Mouse (Mus musculus): ENCODE data around the gene Ddx1. TPM values are rescaled to one million over a fixed set of nuclear protein-coding genes. Genes with fewer than 3 reads are reported as not detected.
A peak's percentile ranks its signal among the peaks of the same experiment; 100 is the strongest.

Ddx1 gene
- polyA plus RNA-seq, 1 experiment from 2014 or later, result 97.4 TPM

GRCm38 (mm10) chr12:13218101-13218514 lies 30.9 kb downstream of the Ddx1 start:
- no peak overlapping the region for H3K9ac ChIP-seq
- WGBS, result 58% methylated on average over 8 of the region's 8 CpGs
- no peaks in the 10 kb centered on the region for H3K9me3 ChIP-seq (replicated peaks)
- ATAC-seq (ENCODE audit: insufficient number of reproducible peaks, low FRiP score), result no peak
- H3K36me3 ChIP-seq, result peaks cover 30% of the 10 kb centered on the region
- H3K27me3 ChIP-seq (replicated peaks), result no peaks in the 10 kb centered on the region
- H3K4me3 ChIP-seq, result no peak overlapping the region
- H3K4me1 ChIP-seq (replicated peaks), result peaks cover 26% of the 10 kb centered on the region
- no peak overlapping the region for H3K27ac ChIP-seq (ENCODE audit: poor library complexity, severe bottlenecking)
- H3K4me2 ChIP-seq, result no peak overlapping the region

- H3K4me1 ChIP-seq (replicated peaks), result peaks cover 27% of the 10 kb centered on the region
- no peak for ATAC-seq (ENCODE audit: insufficient number of reproducible peaks, low FRiP score)
- no peaks in the 10 kb centered on the region for H3K27me3 ChIP-seq (replicated peaks)
- no peaks in the 10 kb centered on the region for H3K9me3 ChIP-seq (replicated peaks)
- peaks cover 27% of the 10 kb centered on the region for H3K36me3 ChIP-seq
- H3K9ac ChIP-seq, result no peak overlapping the region
- 51% methylated on average over 3 of the region's 3 CpGs for WGBS
- H3K27ac ChIP-seq (ENCODE audit: poor library complexity, severe bottlenecking), result 0 out of 2 replicates have a peak overlapping the region, but pooled peaks have one; percentile 7
- H3K4me2 ChIP-seq, result no peak overlapping the region
- no peak overlapping the region for H3K4me3 ChIP-seq
Measured at GRCm38 (mm10) chr12:13217568-13217967, 31.4 kb downstream of the Ddx1 start.

- ATAC-seq (ENCODE audit: insufficient number of reproducible peaks, low FRiP score), result no peak
- H3K36me3 ChIP-seq, result peaks cover 27% of the 10 kb centered on the region
- 42% methylated on average over 5 of the region's 5 CpGs for WGBS
- peaks cover 35% of the 10 kb centered on the region for H3K4me1 ChIP-seq (replicated peaks)
- H3K9me3 ChIP-seq (replicated peaks), result no peaks in the 10 kb centered on the region
- H3K4me3 ChIP-seq, result no peak overlapping the region
- 0 out of 2 replicates have a peak overlapping the region, but pooled peaks have one; percentile 7 for H3K27ac ChIP-seq (ENCODE audit: poor library complexity, severe bottlenecking)
- no peak overlapping the region for H3K4me2 ChIP-seq
- no peak overlapping the region for H3K9ac ChIP-seq
- no peaks in the 10 kb centered on the region for H3K27me3 ChIP-seq (replicated peaks)
Measured at GRCm38 (mm10) chr12:13216501-13217103, 32.4 kb downstream of the Ddx1 start.

DNA sequence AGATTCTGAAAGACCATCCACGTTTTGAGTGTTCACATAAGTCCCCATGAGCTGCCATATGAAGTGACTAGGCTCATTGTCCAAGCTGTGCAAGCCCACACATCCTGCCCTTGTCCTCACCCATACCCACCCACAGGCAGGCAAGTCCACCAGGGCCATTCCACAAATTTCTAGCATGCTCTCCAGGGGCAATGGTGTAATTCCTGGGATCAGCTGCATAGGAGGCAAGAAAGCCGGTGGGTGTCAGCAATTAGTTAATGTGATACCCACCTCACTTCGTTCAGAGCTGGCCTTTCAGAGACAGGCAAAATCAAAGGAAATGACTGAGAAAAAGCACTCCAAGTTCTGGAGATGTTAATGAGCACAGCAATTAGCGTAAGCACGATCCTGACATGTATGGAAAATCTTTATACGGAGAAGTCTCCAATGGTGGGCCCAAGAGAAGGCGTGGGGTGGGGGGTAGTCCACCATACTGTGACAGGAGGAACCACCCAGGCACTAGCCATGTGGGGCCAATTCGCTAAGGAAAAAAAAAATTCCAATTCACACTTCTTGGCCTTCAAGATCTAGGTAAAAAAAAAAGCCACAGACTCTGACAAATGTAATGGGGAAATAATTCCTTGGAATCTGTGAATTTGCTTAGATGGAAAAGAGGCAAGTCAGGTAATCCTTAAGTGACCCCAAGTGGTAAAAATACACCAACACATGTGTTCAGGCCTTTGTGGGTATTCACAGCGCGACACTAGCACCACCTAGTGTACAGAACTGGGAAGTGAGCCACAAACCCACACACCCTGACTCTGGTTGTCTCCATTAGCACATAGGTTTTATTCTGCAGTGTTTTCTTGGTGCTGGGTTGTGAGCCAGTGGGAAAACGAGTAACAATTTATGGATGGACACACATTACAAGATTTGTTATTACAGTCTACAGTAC lies 34.4 kb downstream of the Ddx1 start:
- Histone ChIP-seq H3K36me3 (peaks cover 18% of the 10 kb centered on the region), H3K27ac (ENCODE audit: poor library complexity, severe bottlenecking) (no peak overlapping the region), H3K27me3 (replicated peaks) (no peaks in the 10 kb centered on the region), H3K4me3 (no peak overlapping the region), H3K9ac (no peak overlapping the region), H3K9me3 (replicated peaks) (no peaks in the 10 kb centered on the region), H3K4me1 (replicated peaks) (peaks cover 38% of the 10 kb centered on the region), H3K4me2 (no peak overlapping the region)
- WGBS, result 35% methylated on average over 11 of the region's 11 CpGs
- peak; percentile 70 for ATAC-seq (ENCODE audit: insufficient number of reproducible peaks, low FRiP score)

DNA sequence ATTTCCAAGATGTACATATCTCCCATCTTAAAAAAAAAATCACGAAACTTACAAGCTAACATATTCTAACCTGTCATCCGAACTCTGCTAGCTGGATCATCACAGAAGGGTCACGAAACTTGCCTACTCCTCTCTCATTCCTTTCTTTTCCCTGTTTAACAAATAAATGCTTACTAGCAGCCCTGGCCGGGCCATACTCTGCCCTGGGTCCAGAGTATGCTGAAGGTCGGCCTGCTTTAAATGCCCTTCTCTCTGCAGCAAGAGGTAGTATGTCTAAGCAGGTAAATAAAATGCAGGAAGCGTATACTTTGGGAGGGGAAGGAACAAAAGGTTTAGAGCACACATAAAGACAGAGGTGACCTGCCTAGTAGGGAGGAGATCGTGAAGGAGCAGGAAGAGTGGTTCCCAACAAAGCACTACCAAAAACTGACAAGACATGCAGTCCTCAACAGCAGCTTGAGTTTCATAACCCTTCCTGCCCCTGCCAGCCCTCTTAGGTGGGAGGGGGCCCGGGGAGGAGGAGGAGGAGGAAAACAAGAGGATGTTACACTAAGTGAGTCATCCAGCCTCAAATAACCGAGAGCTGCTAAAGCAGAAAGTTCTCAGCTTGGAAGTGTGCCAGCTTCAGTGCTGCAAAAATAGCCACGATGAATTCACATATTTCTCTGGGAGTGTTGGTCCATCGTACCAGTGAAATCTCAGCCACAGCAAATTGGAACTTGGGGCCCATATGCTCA lies 37.1 kb downstream of the Ddx1 start:
- Histone ChIP-seq H3K4me2 (no peak overlapping the region), H3K9ac (no peak overlapping the region), H3K36me3 (no peaks in the 10 kb centered on the region), H3K4me1 (replicated peaks) (peaks cover 28% of the 10 kb centered on the region), H3K4me3 (no peak overlapping the region), H3K9me3 (replicated peaks) (no peaks in the 10 kb centered on the region), H3K27ac (ENCODE audit: poor library complexity, severe bottlenecking) (peak overlapping the region; percentile 75), H3K27me3 (replicated peaks) (no peaks in the 10 kb centered on the region)
- peak; percentile 56; the same call in 1 of the 2 replicates for ATAC-seq (ENCODE audit: insufficient number of reproducible peaks, low FRiP score)
- 45% methylated on average over 11 of the region's 11 CpGs for WGBS

DNA sequence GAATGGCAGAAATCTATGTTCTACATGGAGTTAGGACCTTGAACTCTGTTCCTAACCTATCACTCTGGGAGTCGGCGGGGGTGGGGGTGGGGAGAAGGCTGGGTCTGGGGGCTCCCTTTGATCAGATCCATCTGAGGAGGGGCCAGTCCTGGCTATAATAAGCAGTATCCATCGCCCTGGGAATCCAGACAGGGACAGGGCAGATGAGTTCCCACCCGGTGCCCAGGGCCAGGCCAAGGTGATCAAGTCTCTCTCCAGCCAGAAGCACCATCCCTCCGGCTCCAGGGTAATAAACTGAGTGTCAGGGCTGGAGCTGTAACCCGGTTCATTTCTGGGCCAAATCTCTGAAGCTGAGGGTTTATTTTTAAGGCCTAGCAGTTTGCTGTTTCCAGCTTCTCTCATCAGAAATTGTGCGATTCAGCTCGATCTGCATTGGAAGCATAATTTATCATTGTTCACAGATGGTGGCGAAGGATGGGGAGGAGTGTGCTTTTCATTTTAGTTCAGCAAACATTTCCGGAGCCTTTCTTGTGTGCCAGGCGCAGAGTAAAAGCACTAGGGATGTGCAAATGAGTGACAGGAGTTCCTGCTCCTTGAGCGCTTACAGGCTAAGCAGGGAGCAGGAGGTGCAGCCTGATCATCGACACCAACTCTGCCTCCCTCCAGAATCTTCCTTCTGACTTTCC lies 39.2 kb downstream of the Ddx1 start:
- WGBS, result 73% methylated on average over 13 of the region's 13 CpGs

DNA sequence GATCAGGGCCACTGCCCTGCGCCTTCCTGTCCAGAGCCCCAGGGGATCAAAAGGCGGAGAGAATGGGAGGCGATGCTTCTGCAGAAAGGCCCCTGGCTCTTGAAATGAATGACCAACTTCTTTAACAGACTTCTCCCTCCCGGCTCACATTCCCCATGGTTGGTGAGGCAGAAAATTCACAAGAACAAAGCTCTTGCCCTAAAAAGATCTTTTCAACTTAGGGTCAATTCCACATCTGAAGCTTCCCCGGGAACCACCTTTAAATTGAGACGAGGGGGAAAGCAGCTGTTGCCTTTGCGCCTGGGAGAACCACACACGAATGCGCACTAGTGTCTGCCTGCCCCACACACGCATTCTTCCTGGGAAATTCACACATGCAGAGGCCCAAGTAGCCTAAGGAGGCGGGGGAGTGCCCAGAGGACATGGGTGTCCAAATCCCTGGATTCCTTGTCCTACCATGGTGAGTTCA lies 40.0 kb downstream of the Ddx1 start:
- Histone ChIP-seq H3K27me3 (replicated peaks) (no peaks in the 10 kb centered on the region), H3K27ac (ENCODE audit: poor library complexity, severe bottlenecking) (no peak overlapping the region), H3K9me3 (replicated peaks) (no peaks in the 10 kb centered on the region), H3K4me2 (no peak overlapping the region), H3K9ac (no peak overlapping the region), H3K4me3 (no peak overlapping the region), H3K4me1 (replicated peaks) (peaks cover 19% of the 10 kb centered on the region), H3K36me3 (no peaks in the 10 kb centered on the region)
- WGBS, result 68% methylated on average over 11 of the region's 11 CpGs
- no peak for ATAC-seq (ENCODE audit: insufficient number of reproducible peaks, low FRiP score)

More for the DNA sequence above, 39.2 kb downstream of the Ddx1 start:
- no peak overlapping the region for H3K4me2 ChIP-seq
- no peak for ATAC-seq (ENCODE audit: insufficient number of reproducible peaks, low FRiP score)
- H3K4me3 ChIP-seq, result no peak overlapping the region
- no peak overlapping the region for H3K9ac ChIP-seq
- no peaks in the 10 kb centered on the region for H3K36me3 ChIP-seq
- peaks cover 25% of the 10 kb centered on the region for H3K4me1 ChIP-seq (replicated peaks)
- no peaks in the 10 kb centered on the region for H3K27me3 ChIP-seq (replicated peaks)
- no peak overlapping the region for H3K27ac ChIP-seq (ENCODE audit: poor library complexity, severe bottlenecking)
- H3K9me3 ChIP-seq (replicated peaks), result no peaks in the 10 kb centered on the region

DNA sequence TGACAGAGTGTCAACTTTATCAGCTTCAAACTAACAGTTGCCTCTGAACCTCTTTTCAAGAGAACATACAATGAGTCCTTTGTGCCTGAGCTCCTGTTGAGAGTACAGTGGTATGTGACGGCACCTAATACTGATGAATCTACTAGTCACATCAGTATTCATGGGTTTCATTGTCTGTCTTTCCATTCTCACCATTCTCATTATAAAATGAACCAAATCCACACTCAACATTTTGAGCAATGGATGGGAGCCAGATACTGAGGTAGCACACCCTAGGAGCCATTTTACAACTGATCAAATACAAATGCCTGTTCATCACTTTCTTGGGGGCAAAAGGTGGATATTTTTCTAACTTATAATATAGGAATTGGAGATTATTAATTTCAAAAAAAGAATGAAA lies 40.5 kb downstream of the Ddx1 start:
- Histone ChIP-seq H3K4me3 (no peak overlapping the region), H3K27ac (ENCODE audit: poor library complexity, severe bottlenecking) (no peak overlapping the region), H3K36me3 (no peaks in the 10 kb centered on the region), H3K9ac (no peak overlapping the region), H3K27me3 (replicated peaks) (no peaks in the 10 kb centered on the region), H3K9me3 (replicated peaks) (no peaks in the 10 kb centered on the region), H3K4me1 (replicated peaks) (peaks cover 19% of the 10 kb centered on the region), H3K4me2 (no peak overlapping the region)
- no peak for ATAC-seq (ENCODE audit: insufficient number of reproducible peaks, low FRiP score)
- WGBS, result 44% methylated on average over 1 of the region's 1 CpGs

- H3K27ac ChIP-seq (ENCODE audit: poor library complexity, severe bottlenecking), result no peak overlapping the region
- no peak overlapping the region for H3K9ac ChIP-seq
- no peak overlapping the region for H3K4me2 ChIP-seq
- H3K27me3 ChIP-seq (replicated peaks), result no peaks in the 10 kb centered on the region
- H3K4me3 ChIP-seq, result no peak overlapping the region
- WGBS, result 61% methylated on average over 8 of the region's 8 CpGs
- peaks cover 15% of the 10 kb centered on the region for H3K4me1 ChIP-seq (replicated peaks)
- no peak for ATAC-seq (ENCODE audit: insufficient number of reproducible peaks, low FRiP score)
- no peaks in the 10 kb centered on the region for H3K9me3 ChIP-seq (replicated peaks)
- H3K36me3 ChIP-seq, result no peaks in the 10 kb centered on the region
Measured at GRCm38 (mm10) chr12:13207099-13207498, 41.9 kb downstream of the Ddx1 start.

- no peak for ATAC-seq (ENCODE audit: insufficient number of reproducible peaks, low FRiP score)
- H3K27ac ChIP-seq (ENCODE audit: poor library complexity, severe bottlenecking), result no peak overlapping the region
- no peaks in the 10 kb centered on the region for H3K9me3 ChIP-seq (replicated peaks)
- peaks cover 7% of the 10 kb centered on the region for H3K4me1 ChIP-seq (replicated peaks)
- H3K27me3 ChIP-seq (replicated peaks), result no peaks in the 10 kb centered on the region
- 77% methylated on average over 3 of the region's 3 CpGs for WGBS
- H3K4me2 ChIP-seq, result no peak overlapping the region
- no peaks in the 10 kb centered on the region for H3K36me3 ChIP-seq
- H3K4me3 ChIP-seq, result no peak overlapping the region
- no peak overlapping the region for H3K9ac ChIP-seq
Measured at GRCm38 (mm10) chr12:13205733-13206132, 43.3 kb downstream of the Ddx1 start.
